In genomic region chr9:31279306-31279705, GRCm38 (mm10) we compare ENCODE assay signal across 8 mouse cellular contexts. TPM values are rescaled to one million over a fixed set of nuclear protein-coding genes. Genes with fewer than 3 reads are reported as not detected.
DNase-seq lines count a peak whose midpoint lies in the region; ATAC-seq lines count a peak whose summit lies in the region.

No protein-coding gene starts in this region.

- DNase-seq in kidney, postnatal 4 days, result no peak
- DNase-seq in embryonic facial prominence, embryonic 10.5 days (ENCODE audit: low spot score), result no peak
- DNase-seq in cerebellum, postnatal 10 days, result no peak
- no peak for DNase-seq in ovary, postnatal 10 days (ENCODE audit: low spot score)
- no peak for DNase-seq in left cerebral cortex, postnatal 36 days (ENCODE audit: low spot score in 2 of 2)

- intact Hi-C loops in left cerebral cortex, postnatal 36 days (cut with DNase I), result no loop called here

- WGBS in kidney, embryonic 16.5 days, result 46% methylated on average over 2 of the region's 2 CpGs
- 53% methylated on average over 2 of the region's 2 CpGs for WGBS in embryonic facial prominence, embryonic 10.5 days
- 61% methylated on average over 2 of the region's 2 CpGs for WGBS in hindbrain, embryonic 15.5 days
- WGBS in midbrain, embryonic 15.5 days, result 51% methylated on average over 2 of the region's 2 CpGs

- no peaks in the 10 kb centered on the region for H3K36me3 ChIP-seq in kidney, embryonic 16.5 days (ENCODE audit: insufficient read depth, low read length)
- H3K36me3 ChIP-seq in embryonic facial prominence, embryonic 10.5 days (replicated peaks), result no peaks in the 10 kb centered on the region
- H3K36me3 ChIP-seq in hindbrain, embryonic 15.5 days, result no peaks in the 10 kb centered on the region
- H3K36me3 ChIP-seq in midbrain, embryonic 15.5 days (replicated peaks), result no peaks in the 10 kb centered on the region

- peak overlapping the region; percentile 67 for H3K4me3 ChIP-seq in kidney, embryonic 16.5 days (ENCODE audit: low read length)
- peak overlapping the region; percentile 90 for H3K4me3 ChIP-seq in embryonic facial prominence, embryonic 10.5 days
- peak overlapping the region; percentile 84 for H3K4me3 ChIP-seq in hindbrain, embryonic 15.5 days
- H3K4me3 ChIP-seq in midbrain, embryonic 15.5 days, result peak overlapping the region; percentile 78

- no peaks in the 10 kb centered on the region for H3K9me3 ChIP-seq in kidney, embryonic 16.5 days (ENCODE audit: low read length)
- H3K9me3 ChIP-seq in embryonic facial prominence, embryonic 10.5 days, result no peaks in the 10 kb centered on the region
- no peaks in the 10 kb centered on the region for H3K9me3 ChIP-seq in hindbrain, embryonic 15.5 days
- H3K9me3 ChIP-seq in midbrain, embryonic 15.5 days, result no peaks in the 10 kb centered on the region

- no peak for ATAC-seq in kidney, embryonic 16.5 days (ENCODE audit: low FRiP score, low TSS enrichment)
- no peak for ATAC-seq in hindbrain, embryonic 15.5 days (ENCODE audit: low FRiP score, low read depth)
- no peak for ATAC-seq in midbrain, embryonic 15.5 days (replicated peaks)

- peaks cover 18% of the 10 kb centered on the region for H3K4me1 ChIP-seq in kidney, embryonic 16.5 days (ENCODE audit: insufficient read depth, low read length)
- peaks cover 28% of the 10 kb centered on the region for H3K4me1 ChIP-seq in embryonic facial prominence, embryonic 10.5 days
- H3K4me1 ChIP-seq in hindbrain, embryonic 15.5 days (replicated peaks), result peaks cover 23% of the 10 kb centered on the region
- peaks cover 24% of the 10 kb centered on the region for H3K4me1 ChIP-seq in midbrain, embryonic 15.5 days

- no peaks in the 10 kb centered on the region for H3K27me3 ChIP-seq in kidney, embryonic 16.5 days (ENCODE audit: insufficient read depth, low read length)
- H3K27me3 ChIP-seq in embryonic facial prominence, embryonic 10.5 days (replicated peaks; ENCODE audit: low read depth, poor library complexity, severe bottlenecking), result no peaks in the 10 kb centered on the region
- no peaks in the 10 kb centered on the region for H3K27me3 ChIP-seq in hindbrain, embryonic 15.5 days
- H3K27me3 ChIP-seq in midbrain, embryonic 15.5 days (replicated peaks), result no peaks in the 10 kb centered on the region

- peak overlapping the region; percentile 99 for H3K27ac ChIP-seq in kidney, embryonic 16.5 days (ENCODE audit: low read length)
- peak overlapping the region; percentile 100 for H3K27ac ChIP-seq in embryonic facial prominence, embryonic 10.5 days (replicated peaks)
- H3K27ac ChIP-seq in hindbrain, embryonic 15.5 days (replicated peaks), result peak overlapping the region; percentile 100
- peak overlapping the region; percentile 99 for H3K27ac ChIP-seq in midbrain, embryonic 15.5 days

- peak overlapping the region; percentile 56 for H3K4me2 ChIP-seq in kidney, embryonic 16.5 days (replicated peaks; ENCODE audit: low read depth, low read length)
- peak overlapping the region; percentile 84 for H3K4me2 ChIP-seq in hindbrain, embryonic 15.5 days
- peak overlapping the region; percentile 80 for H3K4me2 ChIP-seq in midbrain, embryonic 15.5 days

- peak overlapping the region; percentile 89 for H3K9ac ChIP-seq in kidney, embryonic 16.5 days (replicated peaks; ENCODE audit: low read length)
- peak overlapping the region; percentile 65 for H3K9ac ChIP-seq in hindbrain, embryonic 15.5 days
- H3K9ac ChIP-seq in midbrain, embryonic 15.5 days, result peak overlapping the region; percentile 81

RNA-seq across cellular contexts. Expression of gene Prdm10, which starts 1.0 kb away (rescaled TPM):
- 5.4 and 5.8 TPM in 2 replicates for polyA plus RNA-seq in kidney, embryonic 16.5 days (2015; fragmentation: Nextera tagmentation; extraction: Ambion mirVana)
- 8.1 and 8.3 TPM in 2 replicates for polyA plus RNA-seq in embryonic facial prominence, embryonic 10.5 days (2016; fragmentation: Nextera tagmentation; extraction: Ambion mirVana)
- polyA plus RNA-seq in hindbrain, embryonic 15.5 days (2015; fragmentation: Nextera tagmentation; extraction: Ambion mirVana), result 7.7 and 8.6 TPM in 2 replicates
- polyA plus RNA-seq in midbrain, embryonic 15.5 days (2015; fragmentation: Nextera tagmentation; extraction: Ambion mirVana), result 8.9 and 9.9 TPM in 2 replicates
- 10 to 100 TPM; 17.1 to 24.3 TPM for total RNA-seq in left cerebral cortex, postnatal 36 days (2021)
